Mouse (Mus musculus): ENCODE measurements around the gene Gatm. TPM values are rescaled to one million over a fixed set of nuclear protein-coding genes. Genes with fewer than 3 reads are reported as not detected.

Gene Gatm
- polyA plus RNA-seq (2014; fragmentation: Nextera tagmentation; extraction: Ambion mirVana): 12.4 and 13.2 TPM in 2 replicates

DNA sequence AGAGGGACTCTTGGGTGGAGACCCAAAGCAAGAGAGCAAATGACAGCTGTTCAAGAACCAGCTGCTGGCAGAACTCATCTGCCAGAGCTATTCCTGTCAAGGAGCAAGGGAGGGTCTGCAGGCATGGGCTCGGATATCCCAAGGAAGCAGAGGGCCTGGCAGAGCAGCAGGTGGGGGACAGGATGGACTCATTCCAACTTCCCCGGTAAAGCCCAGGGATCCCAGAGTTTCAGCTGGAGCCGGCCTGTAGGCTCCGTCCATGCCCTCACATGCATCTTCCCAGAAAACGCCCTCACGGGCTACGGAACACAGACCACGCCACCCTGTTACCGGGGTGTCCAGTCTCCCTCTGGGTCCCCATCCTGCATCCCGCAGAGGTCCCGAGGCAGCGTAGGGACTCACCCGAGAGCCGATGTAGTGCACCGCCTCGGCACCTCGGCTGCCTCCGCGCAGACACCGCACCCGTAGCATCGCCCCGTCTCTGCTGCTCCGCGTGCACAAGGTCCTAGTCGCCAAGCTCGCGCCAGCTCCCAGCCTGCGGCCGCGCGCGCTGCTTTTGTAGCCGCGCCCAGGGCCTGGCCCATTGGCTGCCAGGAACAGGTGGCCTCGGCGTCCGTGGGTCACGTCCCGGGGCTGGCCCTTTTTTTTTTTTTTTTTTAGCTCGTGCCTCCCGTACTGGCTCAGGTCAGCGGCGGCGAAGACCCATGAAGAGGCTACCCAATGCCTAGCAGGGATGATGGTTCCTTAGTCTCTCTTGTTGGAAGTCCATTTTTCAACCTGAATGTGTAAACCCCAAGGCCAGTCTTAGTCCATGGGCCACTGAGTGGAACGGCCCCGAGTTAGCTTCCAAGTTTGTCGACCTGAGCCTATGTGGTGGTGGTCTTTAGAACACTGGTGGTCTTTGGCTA, at the start of gene Gatm:
Gatm (minus strand) TSS at position 558 of the 908 bp plus-strand sequence.
- 2% methylated on average over 48 of the region's 48 CpGs for WGBS
- H3K9me3 ChIP-seq (ENCODE audit: control insufficient read depth, low read length): no peaks in the 10 kb centered on the region
- peak within 1 kb of the TSS; percentile 37 for H3K9ac ChIP-seq (ENCODE audit: low read length)
- no peaks in the 10 kb centered on the region for H3K4me1 ChIP-seq (replicated peaks; ENCODE audit: control insufficient read depth, insufficient read depth, low read length)
- H3K4me3 ChIP-seq (ENCODE audit: low read depth, low read length): peak within 1 kb of the TSS; percentile 50
- peak; percentile 94 for ATAC-seq (replicated peaks; ENCODE audit: low FRiP score, low TSS enrichment, low read depth)
- 0 out of 2 replicates have a peak, but pooled peaks cover 8% of the 10 kb centered on the region for H3K27me3 ChIP-seq (replicated peaks; ENCODE audit: control insufficient read depth, insufficient read depth, low read length)
- DNase-seq (ENCODE audit: low spot score): peak; percentile 81
- peak within 1 kb of the TSS; percentile 79 for H3K4me2 ChIP-seq (ENCODE audit: low read length)
- H3K27ac ChIP-seq (ENCODE audit: low read depth): no peak within 1 kb of the TSS
- H3K36me3 ChIP-seq (ENCODE audit: control insufficient read depth, insufficient read depth, low read length): no peaks in the 10 kb centered on the region

DNA sequence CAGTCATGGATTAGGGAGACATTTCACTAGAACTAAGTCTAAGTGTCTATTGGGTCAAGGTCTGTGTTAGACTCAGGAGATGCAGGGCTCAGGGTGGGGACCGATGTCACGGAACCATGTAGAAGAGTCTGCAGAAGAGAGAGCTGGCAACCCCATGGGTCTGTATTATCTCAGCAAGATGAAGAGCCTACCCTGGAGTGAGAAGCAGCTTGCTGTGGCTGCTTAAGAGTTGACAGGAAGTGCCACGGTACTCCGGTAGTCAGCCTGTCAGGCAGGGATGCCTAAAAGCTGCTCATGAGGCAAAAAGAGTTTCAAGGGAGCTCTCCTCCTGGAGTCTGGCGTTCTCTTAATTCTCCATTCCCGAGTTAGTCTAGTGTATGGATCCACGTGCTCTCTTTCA, 48.7 kb upstream of the Gatm start:
- DNase-seq (ENCODE audit: low spot score) (no peak), ATAC-seq (replicated peaks; ENCODE audit: low FRiP score, low TSS enrichment, low read depth) (no peak)
- H3K4me3 ChIP-seq (ENCODE audit: low read depth, low read length): no peak overlapping the region
- H3K27me3 ChIP-seq (replicated peaks; ENCODE audit: control insufficient read depth, insufficient read depth, low read length): no peaks in the 10 kb centered on the region
- no peak overlapping the region for H3K27ac ChIP-seq (ENCODE audit: low read depth)
- H3K4me1 ChIP-seq (replicated peaks; ENCODE audit: control insufficient read depth, insufficient read depth, low read length): no peaks in the 10 kb centered on the region
- 64% methylated on average over 7 of the region's 7 CpGs for WGBS
- no peaks in the 10 kb centered on the region for H3K9me3 ChIP-seq (ENCODE audit: control insufficient read depth, low read length)
- no peaks in the 10 kb centered on the region for H3K36me3 ChIP-seq (ENCODE audit: control insufficient read depth, insufficient read depth, low read length)
- H3K9ac ChIP-seq (ENCODE audit: low read length): no peak overlapping the region
- no peak overlapping the region for H3K4me2 ChIP-seq (ENCODE audit: low read length)

DNA sequence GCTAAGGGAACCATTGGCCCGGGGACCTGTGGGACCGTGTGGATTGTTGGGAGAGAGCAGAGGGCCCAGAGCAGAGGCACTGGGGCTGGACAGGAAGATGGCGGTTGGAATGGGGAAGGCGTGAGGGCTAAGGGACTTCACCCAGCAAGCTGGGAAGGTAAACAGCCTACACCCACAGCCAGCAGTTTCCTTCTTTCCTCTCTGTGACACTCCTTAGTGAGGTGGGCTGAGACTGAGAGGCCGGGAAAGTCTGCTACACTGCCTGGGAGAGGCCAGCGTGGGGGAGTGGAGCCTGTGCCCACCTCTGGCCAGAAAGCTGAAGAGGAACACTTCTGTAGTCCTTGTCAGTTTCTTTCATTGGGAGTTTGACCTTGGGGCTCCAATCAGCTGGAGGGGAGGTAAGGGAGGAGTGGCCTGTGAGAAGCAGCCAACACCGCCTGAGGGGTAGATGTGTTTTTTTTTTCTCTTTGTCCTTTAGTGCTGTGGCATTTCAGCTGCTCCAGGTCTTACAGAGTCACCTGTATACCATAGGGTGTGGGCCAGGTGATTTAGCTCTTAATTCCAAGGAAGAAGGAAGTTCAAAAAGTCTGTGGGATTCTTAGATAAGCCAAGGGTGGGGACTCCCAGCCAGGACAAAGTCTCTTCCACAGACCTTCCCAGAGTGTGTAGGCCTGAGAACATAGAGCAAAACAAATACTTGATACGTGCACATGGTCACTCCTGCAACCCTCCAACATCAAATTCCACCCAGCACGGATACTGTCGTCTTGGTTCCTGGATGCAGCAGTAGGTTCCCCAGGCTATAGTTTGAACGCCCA, 46.8 kb upstream of the Gatm start:
- H3K36me3 ChIP-seq (ENCODE audit: control insufficient read depth, insufficient read depth, low read length): no peaks in the 10 kb centered on the region
- peak; percentile 90 for ATAC-seq (replicated peaks; ENCODE audit: low FRiP score, low TSS enrichment, low read depth)
- H3K9me3 ChIP-seq (ENCODE audit: control insufficient read depth, low read length): no peaks in the 10 kb centered on the region
- no peaks in the 10 kb centered on the region for H3K27me3 ChIP-seq (replicated peaks; ENCODE audit: control insufficient read depth, insufficient read depth, low read length)
- no peak overlapping the region for H3K4me3 ChIP-seq (ENCODE audit: low read depth, low read length)
- no peak overlapping the region for H3K9ac ChIP-seq (ENCODE audit: low read length)
- no peaks in the 10 kb centered on the region for H3K4me1 ChIP-seq (replicated peaks; ENCODE audit: control insufficient read depth, insufficient read depth, low read length)
- peak overlapping the region; percentile 77 for H3K27ac ChIP-seq (ENCODE audit: low read depth)
- no peak overlapping the region for H3K4me2 ChIP-seq (ENCODE audit: low read length)
- DNase-seq (ENCODE audit: low spot score): peak; percentile 65
- WGBS: 80% methylated on average over 11 of the region's 11 CpGs

DNA sequence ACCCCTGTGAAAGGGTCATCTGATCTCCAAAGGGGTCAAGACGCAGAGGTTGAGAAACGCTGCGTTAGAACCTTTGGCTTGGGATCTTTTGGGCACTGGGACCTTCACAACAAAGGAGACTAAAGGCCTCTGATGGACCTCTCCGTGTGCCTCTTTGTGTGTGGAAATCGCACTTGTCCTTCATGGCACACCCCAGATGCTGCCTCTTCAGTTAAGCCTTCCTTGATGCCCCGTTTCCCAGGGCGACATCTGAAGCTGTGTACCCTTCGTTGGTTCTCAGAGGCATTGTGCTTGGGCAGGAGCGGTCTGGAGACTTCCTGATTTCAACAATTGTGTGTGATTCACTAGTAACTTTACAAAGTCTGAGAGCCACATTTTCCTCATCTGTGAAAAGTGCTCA, 45.7 kb upstream of the Gatm start:
- no peak overlapping the region for H3K4me3 ChIP-seq (ENCODE audit: low read depth, low read length)
- no peak for DNase-seq (ENCODE audit: low spot score)
- H3K27ac ChIP-seq (ENCODE audit: low read depth): no peak overlapping the region
- no peak overlapping the region for H3K9ac ChIP-seq (ENCODE audit: low read length)
- WGBS: 46% methylated on average over 9 of the region's 9 CpGs
- no peak for ATAC-seq (replicated peaks; ENCODE audit: low FRiP score, low TSS enrichment, low read depth)
- no peaks in the 10 kb centered on the region for H3K27me3 ChIP-seq (replicated peaks; ENCODE audit: control insufficient read depth, insufficient read depth, low read length)
- no peaks in the 10 kb centered on the region for H3K4me1 ChIP-seq (replicated peaks; ENCODE audit: control insufficient read depth, insufficient read depth, low read length)
- no peak overlapping the region for H3K4me2 ChIP-seq (ENCODE audit: low read length)
- H3K9me3 ChIP-seq (ENCODE audit: control insufficient read depth, low read length): no peaks in the 10 kb centered on the region
- no peaks in the 10 kb centered on the region for H3K36me3 ChIP-seq (ENCODE audit: control insufficient read depth, insufficient read depth, low read length)

DNA sequence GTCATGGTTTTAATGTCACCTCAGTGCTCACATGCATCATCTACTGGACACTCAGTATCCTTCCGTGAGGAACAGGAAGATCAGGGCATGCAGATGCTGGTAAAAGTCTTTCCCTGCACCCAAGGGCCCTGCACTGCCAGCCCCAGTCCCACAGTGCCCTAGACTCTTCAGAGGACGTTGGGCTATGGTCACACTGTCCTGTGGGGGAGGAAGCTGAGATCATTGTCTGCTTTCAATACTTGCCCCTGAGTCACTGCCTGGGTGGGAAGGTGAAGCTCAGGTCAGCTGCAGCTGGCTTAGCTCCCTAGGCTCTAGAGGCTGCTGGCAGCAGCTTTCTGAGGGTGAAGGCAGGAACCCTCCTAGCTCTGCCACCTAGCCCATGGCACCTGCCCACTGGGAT, 44.9 kb upstream of the Gatm start:
- no peaks in the 10 kb centered on the region for H3K9me3 ChIP-seq (ENCODE audit: control insufficient read depth, low read length)

DNA sequence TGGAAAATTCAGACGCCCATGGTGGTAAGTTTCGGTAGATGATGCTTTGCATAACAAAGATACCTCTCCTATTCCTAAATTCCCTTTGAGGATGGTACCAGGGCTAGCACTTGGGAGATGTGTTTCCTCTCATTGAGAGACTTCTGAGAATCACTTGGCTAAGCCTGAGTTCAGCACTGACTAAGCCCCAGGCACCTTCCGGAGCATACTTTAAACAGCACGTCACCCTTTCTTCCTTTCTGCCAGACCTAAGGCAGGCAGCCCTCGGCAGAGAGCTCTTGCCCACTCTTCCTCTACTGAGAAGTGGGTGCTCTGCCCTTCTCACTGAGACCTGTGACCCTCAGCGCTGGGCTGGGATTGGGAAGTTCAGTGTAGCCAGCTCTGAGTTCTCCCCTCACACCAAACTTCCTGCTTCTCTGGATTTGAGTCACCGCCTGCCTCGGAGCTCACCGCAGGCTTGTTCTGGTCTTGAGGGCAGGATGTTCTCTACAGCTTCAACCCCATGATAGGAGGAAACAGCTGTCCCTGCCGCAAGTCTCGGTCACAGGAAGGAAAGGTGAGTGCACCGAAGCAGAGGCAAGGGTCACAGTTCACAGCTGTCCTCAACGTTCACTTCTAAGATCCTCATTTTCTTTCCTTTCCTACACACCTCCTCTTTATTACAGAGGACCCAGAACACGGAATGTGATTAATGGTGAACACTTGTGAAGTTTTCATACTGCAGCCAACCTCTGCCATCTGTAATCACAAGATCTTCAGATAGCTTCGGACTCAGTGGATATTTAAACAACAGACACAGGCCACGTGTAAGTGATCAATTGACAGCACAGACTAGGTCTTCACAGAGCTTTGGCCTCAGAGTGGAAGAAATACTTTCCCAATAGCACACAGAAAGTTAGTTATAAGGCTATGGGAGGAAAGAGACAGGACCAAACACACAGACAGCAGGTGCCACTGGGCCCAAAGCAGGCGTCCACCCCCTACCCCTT, 41.3 kb upstream of the Gatm start:
- no peak for ATAC-seq (replicated peaks; ENCODE audit: low FRiP score, low TSS enrichment, low read depth)
- no peak for DNase-seq (ENCODE audit: low spot score)
- no peak overlapping the region for H3K4me2 ChIP-seq (ENCODE audit: low read length)

More for the DNA sequence above, 44.9 kb upstream of the Gatm start:
- no peak for DNase-seq (ENCODE audit: low spot score)
- Histone ChIP-seq H3K4me2 (ENCODE audit: low read length) (no peak overlapping the region), H3K27me3 (replicated peaks; ENCODE audit: control insufficient read depth, insufficient read depth, low read length) (no peaks in the 10 kb centered on the region), H3K4me1 (replicated peaks; ENCODE audit: control insufficient read depth, insufficient read depth, low read length) (no peaks in the 10 kb centered on the region), H3K4me3 (ENCODE audit: low read depth, low read length) (no peak overlapping the region), H3K36me3 (ENCODE audit: control insufficient read depth, insufficient read depth, low read length) (no peaks in the 10 kb centered on the region), H3K9ac (ENCODE audit: low read length) (no peak overlapping the region), H3K27ac (ENCODE audit: low read depth) (no peak overlapping the region)
- WGBS: 46% methylated on average over 2 of the region's 2 CpGs
- ATAC-seq (replicated peaks; ENCODE audit: low FRiP score, low TSS enrichment, low read depth): no peak

DNA sequence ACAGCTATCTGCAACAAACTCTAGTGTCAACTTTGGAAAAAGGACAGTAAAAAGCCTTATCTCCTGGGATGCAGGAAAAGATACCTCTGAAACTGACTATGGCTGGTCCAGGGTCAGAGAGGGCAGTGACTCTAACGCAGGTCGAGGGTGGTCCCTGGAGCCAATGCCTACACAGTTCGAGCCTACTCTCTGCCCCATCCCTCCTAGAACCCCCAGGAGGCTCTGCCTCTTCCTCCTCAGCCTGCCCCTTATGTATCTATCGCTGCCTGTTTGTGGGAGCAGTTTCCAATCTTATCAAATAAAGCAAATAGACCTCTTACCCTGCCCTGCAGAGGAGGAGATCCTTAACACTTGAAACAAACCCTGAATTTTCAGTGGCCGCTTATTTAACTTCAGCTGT, 27.6 kb upstream of the Gatm start:
- H3K9me3 ChIP-seq (ENCODE audit: control insufficient read depth, low read length): no peaks in the 10 kb centered on the region
- no peak overlapping the region for H3K4me2 ChIP-seq (ENCODE audit: low read length)
- H3K27ac ChIP-seq (ENCODE audit: low read depth): no peak overlapping the region
- DNase-seq (ENCODE audit: low spot score) (no peak), ATAC-seq (replicated peaks; ENCODE audit: low FRiP score, low TSS enrichment, low read depth) (no peak)
- no peaks in the 10 kb centered on the region for H3K4me1 ChIP-seq (replicated peaks; ENCODE audit: control insufficient read depth, insufficient read depth, low read length)
- peaks cover 5% of the 10 kb centered on the region for H3K36me3 ChIP-seq (ENCODE audit: control insufficient read depth, insufficient read depth, low read length)
- H3K27me3 ChIP-seq (replicated peaks; ENCODE audit: control insufficient read depth, insufficient read depth, low read length): peaks cover 15% of the 10 kb centered on the region
- no peak overlapping the region for H3K9ac ChIP-seq (ENCODE audit: low read length)
- no peak overlapping the region for H3K4me3 ChIP-seq (ENCODE audit: low read depth, low read length)
- WGBS: 29% methylated on average over 5 of the region's 5 CpGs

More for the DNA sequence above, 41.3 kb upstream of the Gatm start:
- no peak overlapping the region for H3K27ac ChIP-seq (ENCODE audit: low read depth)
- H3K36me3 ChIP-seq (ENCODE audit: control insufficient read depth, insufficient read depth, low read length): no peaks in the 10 kb centered on the region
- 53% methylated on average over 17 of the region's 17 CpGs for whole genome bisulfite sequencing
- H3K9ac ChIP-seq (ENCODE audit: low read length): no peak overlapping the region
- H3K4me1 ChIP-seq (replicated peaks; ENCODE audit: control insufficient read depth, insufficient read depth, low read length): no peaks in the 10 kb centered on the region
- no peaks in the 10 kb centered on the region for H3K9me3 ChIP-seq (ENCODE audit: control insufficient read depth, low read length)
- H3K4me3 ChIP-seq (ENCODE audit: low read depth, low read length): no peak overlapping the region
- H3K27me3 ChIP-seq (replicated peaks; ENCODE audit: control insufficient read depth, insufficient read depth, low read length): no peaks in the 10 kb centered on the region

DNA sequence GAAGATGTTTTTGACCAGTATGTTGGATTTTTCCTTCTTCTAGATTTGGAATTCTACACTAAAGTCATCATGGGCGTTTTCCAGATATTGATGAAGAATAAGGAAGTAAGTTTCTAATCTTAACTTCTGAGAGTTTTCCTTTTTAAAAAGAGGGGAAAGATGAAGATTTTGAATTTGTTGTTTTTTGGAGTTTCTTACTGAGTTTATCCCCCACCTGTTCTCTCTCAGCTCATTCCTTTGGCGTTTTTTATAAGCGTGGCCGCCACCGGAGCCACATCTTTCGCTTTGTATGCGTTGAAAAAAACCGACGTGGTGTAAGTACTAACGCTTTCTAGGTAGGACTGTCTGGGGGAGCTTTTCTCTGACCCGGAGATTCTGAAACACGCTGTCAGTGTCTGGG, 26.9 kb upstream of the Gatm start:
- H3K4me2 ChIP-seq (ENCODE audit: low read length): peak overlapping the region; percentile 50
- DNase-seq (ENCODE audit: low spot score) (no peak), ATAC-seq (replicated peaks; ENCODE audit: low FRiP score, low TSS enrichment, low read depth) (no peak)
- H3K4me3 ChIP-seq (ENCODE audit: low read depth, low read length): peak overlapping the region; percentile 34
- peaks cover 15% of the 10 kb centered on the region for H3K27me3 ChIP-seq (replicated peaks; ENCODE audit: control insufficient read depth, insufficient read depth, low read length)
- H3K36me3 ChIP-seq (ENCODE audit: control insufficient read depth, insufficient read depth, low read length): peaks cover 11% of the 10 kb centered on the region
- H3K4me1 ChIP-seq (replicated peaks; ENCODE audit: control insufficient read depth, insufficient read depth, low read length): no peaks in the 10 kb centered on the region
- H3K27ac ChIP-seq (ENCODE audit: low read depth): no peak overlapping the region
- 37% methylated on average over 12 of the region's 12 CpGs for WGBS
- H3K9me3 ChIP-seq (ENCODE audit: control insufficient read depth, low read length): no peaks in the 10 kb centered on the region
- no peak overlapping the region for H3K9ac ChIP-seq (ENCODE audit: low read length)
